Mouse (Mus musculus) limb, embryonic 14.5 days (tissue): Measurements from ENCODE around the gene Ogg1. TPM values are rescaled to one million over a fixed set of nuclear protein-coding genes. Genes with fewer than 3 reads are reported as not detected.

ENCODE experiments used
- ATAC-seq: fragments of 200-750 bp; cut with Nextera tagmentation; 2 replicates; pipeline ENCODE4 v1.8.0; 2017; ENCODE audit warnings: low read depth, moderate number of reproducible peaks, moderate TSS enrichment; ENCODE audit not compliant: low FRiP score
- DNase-seq: peaks from one replicate; pipeline ENCODE4 v3.0.0-alpha.2; 2015; ENCODE audit warnings: low spot score
- H3K27ac ChIP-seq: fragments of 300-500 bp; sonication (generic); replicated peaks from 2 replicates; pipeline ENCODE4 v1.5.1; 2014; ENCODE audit warnings: low read depth, mild to moderate bottlenecking, low read length, moderate library complexity, mixed read lengths
- H3K27me3 ChIP-seq: fragments of 300-500 bp; sonication (generic); 2 replicates; pipeline ENCODE4 v1.6.1; 2014; ENCODE audit warnings: low read length, mixed read lengths; ENCODE audit not compliant: control insufficient read depth, insufficient read depth
- H3K36me3 ChIP-seq: fragments of 300-500 bp; sonication (generic); 2 replicates; pipeline ENCODE4 v1.6.1; 2014; ENCODE audit warnings: mild to moderate bottlenecking, low read length, moderate library complexity, mixed read lengths; ENCODE audit not compliant: control insufficient read depth, insufficient read depth
- H3K4me1 ChIP-seq: fragments of 300-500 bp; sonication (generic); 2 replicates; pipeline ENCODE4 v1.6.1; 2014; ENCODE audit warnings: antibody characterized with exemption, low read length, mixed read lengths; ENCODE audit not compliant: control insufficient read depth, insufficient read depth
- H3K4me2 ChIP-seq: fragments of 300-500 bp; sonication (generic); replicated peaks from 2 replicates; pipeline ENCODE4 v1.6.1; 2014; ENCODE audit warnings: low read depth, mild to moderate bottlenecking, low read length, moderate library complexity; ENCODE audit not compliant: severe bottlenecking
- H3K4me3 ChIP-seq: fragments of 300-500 bp; sonication (generic); replicated peaks from 2 replicates; pipeline ENCODE4 v1.5.1; 2014; ENCODE audit warnings: low read length
- H3K9ac ChIP-seq: fragments of 300-500 bp; sonication (generic); 2 replicates; pipeline ENCODE4 v1.6.1; 2014; ENCODE audit warnings: mild to moderate bottlenecking, low read depth, low read length, moderate library complexity; ENCODE audit not compliant: severe bottlenecking
- H3K9me3 ChIP-seq: fragments of 300-500 bp; sonication (generic); 2 replicates; pipeline ENCODE4 v1.6.1; 2016; ENCODE audit warnings: low read length; ENCODE audit not compliant: control insufficient read depth
- POLR2A ChIP-seq: fragments of 200-500 bp; IDR thresholded peaks from 2 replicates; pipeline ENCODE4 v1.8.0; 2012; ENCODE audit warnings: inconsistent platforms, mild to moderate bottlenecking, moderate library complexity, borderline replicate concordance; ENCODE audit not compliant: insufficient read depth, insufficient read length; ENCODE audit errors: extremely low read depth
- WGBS: fragments of 180-500 bp; shearing (Covaris S2); extraction: QIAGEN DNeasy Blood & Tissue Kit; methylation state at CpG from one replicate; pipeline ENCODE4 v1.1.7; 2014; 5-methylcytosine and 5-hydroxymethylcytosine counted together
- polyA plus RNA-seq, 2 experiments: library from polyadenylated mRNA; depleted of rRNA in 1 of 2; stranded (reverse) in 1 of 2; unstranded in 1 of 2; fragments of >200 nt; fragmentation: Nextera tagmentation in 1 of 2; extraction: Ambion mirVana in 1 of 2; gene quantifications; 2 replicates each; pipeline versions ENCODE4 v1.2.1 to v1.2.3; 2012 to 2014

Ogg1 gene
- polyA plus RNA-seq, 2 experiments = 11.1 to 22.6 TPM

- TF ChIP-seq POLR2A = no peak
- no peak for ATAC-seq
- DNase-seq = no peak
- no peak overlapping the region for H3K9ac ChIP-seq
- peaks cover 15% of the 10 kb centered on the region for H3K4me1 ChIP-seq
- no peaks in the 10 kb centered on the region for H3K27me3 ChIP-seq
- no peaks in the 10 kb centered on the region for H3K9me3 ChIP-seq
- no peaks in the 10 kb centered on the region for H3K36me3 ChIP-seq
- 72% methylated on average over 4 of the region's 4 CpGs for WGBS
- H3K4me2 ChIP-seq = no peak overlapping the region
- no peak overlapping the region for H3K27ac ChIP-seq
- H3K4me3 ChIP-seq = no peak overlapping the region
These were observed 20.1 kb downstream of the Ogg1 start for GRCm38 (mm10) chr6:113346897-113347296.

- Histone ChIP-seq H3K4me2 (no peak overlapping the region), H3K27ac (no peak overlapping the region), H3K4me1 (no peaks in the 10 kb centered on the region), H3K27me3 (no peaks in the 10 kb centered on the region), H3K9me3 (no peaks in the 10 kb centered on the region), H3K4me3 (no peak overlapping the region), H3K36me3 (no peaks in the 10 kb centered on the region), H3K9ac (no peak overlapping the region)
- no peak for DNase-seq
- no peak for TF ChIP-seq POLR2A
- no peak for ATAC-seq
These were observed 23.8 kb downstream of the Ogg1 start for GRCm38 (mm10) chr6:113350538-113350937.

- no peak overlapping the region for H3K4me2 ChIP-seq
- WGBS = 69% methylated on average over 1 of the region's 1 CpGs
- TF ChIP-seq POLR2A = no peak
- ATAC-seq (no peak), DNase-seq (no peak)
- H3K9ac ChIP-seq = no peak overlapping the region
- no peaks in the 10 kb centered on the region for H3K27me3 ChIP-seq
- no peak overlapping the region for H3K27ac ChIP-seq
- H3K36me3 ChIP-seq = no peaks in the 10 kb centered on the region
- H3K4me1 ChIP-seq = no peaks in the 10 kb centered on the region
- no peaks in the 10 kb centered on the region for H3K9me3 ChIP-seq
- no peak overlapping the region for H3K4me3 ChIP-seq
These were observed 24.4 kb downstream of the Ogg1 start for GRCm38 (mm10) chr6:113351161-113351560.

GRCm38 (mm10) chr6:113351653-113352052 is 24.9 kb downstream of the Ogg1 start:
- no peaks in the 10 kb centered on the region for H3K4me1 ChIP-seq
- H3K9ac ChIP-seq = no peak overlapping the region
- no peaks in the 10 kb centered on the region for H3K27me3 ChIP-seq
- H3K36me3 ChIP-seq = no peaks in the 10 kb centered on the region
- no peak overlapping the region for H3K27ac ChIP-seq
- DNase-seq = no peak
- WGBS = 66% methylated on average over 10 of the region's 10 CpGs
- no peaks in the 10 kb centered on the region for H3K9me3 ChIP-seq
- no peak overlapping the region for H3K4me3 ChIP-seq
- TF ChIP-seq POLR2A = no peak
- no peak overlapping the region for H3K4me2 ChIP-seq
- no peak for ATAC-seq

GRCm38 (mm10) chr6:113352820-113353219 is 26.0 kb downstream of the Ogg1 start:
- H3K4me3 ChIP-seq = no peak overlapping the region
- no peaks in the 10 kb centered on the region for H3K4me1 ChIP-seq
- no peak overlapping the region for H3K27ac ChIP-seq
- H3K9me3 ChIP-seq = no peaks in the 10 kb centered on the region
- no peaks in the 10 kb centered on the region for H3K36me3 ChIP-seq
- 55% methylated on average over 3 of the region's 3 CpGs for WGBS
- DNase-seq (no peak), ATAC-seq (no peak)
- H3K9ac ChIP-seq = no peak overlapping the region
- H3K4me2 ChIP-seq = no peak overlapping the region
- TF ChIP-seq POLR2A = no peak
- H3K27me3 ChIP-seq = no peaks in the 10 kb centered on the region

GRCm38 (mm10) chr6:113353696-113354095 is 26.9 kb downstream of the Ogg1 start:
- H3K9ac ChIP-seq = no peak overlapping the region
- H3K27ac ChIP-seq = no peak overlapping the region
- H3K4me3 ChIP-seq = no peak overlapping the region
- no peak overlapping the region for H3K4me2 ChIP-seq
- no peak for TF ChIP-seq POLR2A
- no peaks in the 10 kb centered on the region for H3K9me3 ChIP-seq
- H3K27me3 ChIP-seq = no peaks in the 10 kb centered on the region
- no peaks in the 10 kb centered on the region for H3K36me3 ChIP-seq
- no peak for DNase-seq
- no peak for ATAC-seq
- H3K4me1 ChIP-seq = no peaks in the 10 kb centered on the region
- WGBS = 64% methylated on average over 3 of the region's 3 CpGs
